Mouse (Mus musculus): Measurements from ENCODE around the gene Lonrf2.

The Lonrf2 gene

DNA sequence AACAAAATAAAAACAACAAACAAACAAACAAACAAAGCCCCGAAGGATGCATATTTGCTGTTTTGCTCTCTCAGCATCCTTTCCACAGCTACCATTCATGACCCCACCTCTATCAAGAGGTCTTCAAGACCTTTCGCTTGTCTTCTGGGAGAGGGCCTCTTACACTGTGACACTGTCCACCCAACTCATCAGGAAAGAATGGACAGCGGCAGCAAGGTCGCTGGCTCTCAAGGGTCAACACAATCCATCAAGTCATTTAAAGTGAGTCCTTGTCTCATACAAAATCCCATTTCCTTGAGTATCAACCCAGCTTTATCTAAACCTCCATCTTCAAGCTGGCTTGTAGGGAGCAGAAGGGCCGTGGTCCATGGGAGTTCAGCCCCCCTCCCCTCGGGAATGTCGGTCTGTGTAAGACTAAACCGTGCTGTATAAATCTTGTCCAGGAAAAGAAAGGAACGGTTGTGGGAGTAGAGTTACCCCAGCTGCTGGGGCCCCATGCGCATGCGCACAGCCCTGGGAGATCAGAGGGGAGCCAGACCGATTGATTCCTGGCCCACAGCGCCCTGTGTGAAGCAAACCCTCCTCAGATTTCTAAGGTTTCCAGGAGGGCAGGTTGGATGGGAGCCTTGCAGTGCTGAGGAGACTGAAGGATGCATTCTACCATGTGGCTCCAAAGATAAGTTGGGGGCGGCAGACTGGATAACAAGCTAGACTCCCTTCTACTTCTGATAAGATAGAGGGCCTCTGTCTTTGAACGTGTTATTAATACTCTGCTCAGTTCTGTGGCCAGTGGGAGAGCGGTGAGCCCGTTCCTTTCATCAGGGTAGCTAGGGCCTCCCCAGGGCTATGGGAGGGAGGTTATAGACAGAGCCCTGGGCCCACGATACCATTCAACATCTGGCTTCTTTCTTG is 69.6 kb downstream of the Lonrf2 start:
- no peak for DNase-seq

DNA sequence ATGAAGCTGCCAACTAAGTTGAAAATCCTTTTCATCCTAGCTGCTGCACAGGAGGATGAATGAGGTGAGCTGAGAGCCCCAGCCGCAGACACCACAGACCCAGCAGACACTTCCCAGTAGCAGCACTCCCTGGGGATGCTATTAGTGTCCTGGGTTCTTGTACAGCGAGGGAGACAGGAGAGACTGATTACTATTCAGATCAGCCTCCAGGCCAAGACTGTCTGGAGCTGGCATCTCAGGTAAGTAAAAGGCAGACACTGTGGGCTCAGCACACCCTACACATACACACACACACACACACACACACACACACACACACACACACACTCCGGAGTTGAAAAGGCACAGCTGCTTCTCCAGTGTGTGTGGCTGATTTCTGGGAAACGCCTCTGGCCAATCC is 70.3 kb downstream of the Lonrf2 start:
- DNase-seq = no peak

DNA sequence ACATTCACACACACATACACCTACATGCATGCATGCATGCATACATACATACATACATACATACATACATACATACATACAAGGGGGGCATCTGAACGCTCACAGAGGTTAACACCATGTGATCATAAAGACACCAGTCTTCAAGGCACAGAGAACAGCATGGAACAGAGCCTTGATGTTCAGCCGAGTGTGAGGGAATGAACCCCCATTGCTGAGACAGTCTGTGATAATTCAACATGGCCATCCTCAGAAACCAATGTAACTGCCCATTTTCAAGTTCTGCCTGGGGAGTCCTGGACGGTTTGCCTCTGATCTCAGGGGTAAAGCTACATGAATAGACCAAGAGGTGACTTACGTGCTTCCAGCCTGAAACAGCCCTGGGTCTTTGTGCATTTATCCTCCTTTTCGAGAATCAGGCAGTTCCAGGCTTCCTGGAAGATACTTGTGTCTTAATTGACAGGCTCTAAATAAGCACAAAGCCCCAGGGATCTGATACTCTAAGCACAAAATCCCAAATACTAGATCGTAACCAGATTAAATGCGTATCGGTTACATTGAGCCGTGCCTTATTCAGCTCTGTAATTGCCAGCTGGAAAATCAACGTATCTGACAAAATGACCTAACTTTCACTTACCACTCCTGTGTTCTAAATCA is 72.4 kb downstream of the Lonrf2 start:
- DNase-seq = no peak

DNA sequence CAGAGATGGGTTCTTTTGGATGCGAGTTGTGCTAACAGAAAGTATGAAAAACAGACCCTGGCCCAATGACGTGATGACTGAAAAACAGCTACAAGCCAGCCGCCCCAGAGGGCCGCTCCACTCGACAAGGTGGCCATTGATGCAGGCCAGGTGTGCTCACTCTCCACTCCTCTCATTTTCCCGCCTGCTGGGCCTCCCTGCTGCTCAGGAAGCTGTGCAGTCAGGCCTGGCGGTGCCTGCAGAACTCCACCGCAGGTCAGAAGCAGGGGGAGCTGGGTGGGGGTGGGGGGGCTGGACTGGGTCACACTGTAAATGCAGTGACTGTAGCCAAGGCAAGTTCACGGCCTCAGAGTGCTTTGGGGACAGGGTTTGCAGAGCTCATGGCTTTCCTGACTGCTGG is 76.1 kb downstream of the Lonrf2 start:
- no peak for DNase-seq

DNA sequence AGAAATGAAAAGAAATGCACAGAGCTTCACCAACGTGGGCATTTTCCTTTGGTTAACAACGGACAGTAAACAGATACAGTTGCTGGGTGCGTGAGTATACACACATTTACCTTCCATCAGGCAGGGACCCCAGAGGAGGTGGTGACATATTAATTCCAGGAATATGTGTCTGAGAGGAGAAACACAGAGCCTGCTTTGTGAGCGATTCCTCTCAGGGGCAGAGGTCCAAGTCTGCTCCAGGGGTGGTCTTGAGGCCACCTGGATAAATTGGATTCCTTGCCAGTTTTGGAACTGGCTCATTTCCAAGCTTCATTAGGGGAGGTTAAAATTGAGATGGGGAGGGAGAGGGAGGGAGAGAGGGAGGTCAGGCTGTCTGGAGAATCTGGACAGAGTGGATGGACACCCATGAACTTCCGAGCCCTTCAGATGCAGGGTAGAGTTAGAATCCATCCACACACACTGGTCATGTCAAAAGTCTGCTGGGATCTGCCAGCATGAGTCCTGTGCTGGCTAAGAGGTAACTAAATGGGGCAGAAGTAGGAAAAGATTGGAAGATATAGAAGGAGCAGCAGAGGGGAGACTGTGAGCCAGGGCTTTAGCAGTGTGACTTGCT is 78.6 kb downstream of the Lonrf2 start:
- DNase-seq = no peak

DNA sequence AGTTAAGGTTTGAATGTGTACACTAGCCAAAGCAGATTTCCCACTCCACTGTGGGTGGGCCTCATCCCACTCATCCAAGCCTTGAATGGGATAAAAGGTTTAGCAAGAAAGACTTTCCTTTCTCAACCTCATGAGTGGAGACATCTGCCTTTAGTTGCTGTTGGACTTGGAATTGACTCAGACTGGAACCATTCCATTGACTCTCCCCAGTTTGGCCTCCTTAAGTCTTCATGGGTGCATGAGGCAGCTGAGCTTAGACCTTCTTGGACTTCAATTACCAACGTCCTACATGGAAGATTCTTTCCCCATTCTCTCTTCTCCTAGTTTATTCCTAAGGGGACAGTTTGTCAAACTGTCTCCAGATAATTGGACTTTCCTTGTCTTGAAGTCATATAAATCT is 92.6 kb downstream of the Lonrf2 start:
- DNase-seq = no peak

Data from kidney, adult 11 months (tissue).